Mouse (Mus musculus): ENCODE measurements around the gene Evi2. TPM values are rescaled to one million over a fixed set of nuclear protein-coding genes. Genes with fewer than 3 reads are reported as not detected.

Evi2 gene
- total and polyA plus RNA-seq, 2 experiments from 2014 or later, result 0.28 TPM; not detected in 1

DNA sequence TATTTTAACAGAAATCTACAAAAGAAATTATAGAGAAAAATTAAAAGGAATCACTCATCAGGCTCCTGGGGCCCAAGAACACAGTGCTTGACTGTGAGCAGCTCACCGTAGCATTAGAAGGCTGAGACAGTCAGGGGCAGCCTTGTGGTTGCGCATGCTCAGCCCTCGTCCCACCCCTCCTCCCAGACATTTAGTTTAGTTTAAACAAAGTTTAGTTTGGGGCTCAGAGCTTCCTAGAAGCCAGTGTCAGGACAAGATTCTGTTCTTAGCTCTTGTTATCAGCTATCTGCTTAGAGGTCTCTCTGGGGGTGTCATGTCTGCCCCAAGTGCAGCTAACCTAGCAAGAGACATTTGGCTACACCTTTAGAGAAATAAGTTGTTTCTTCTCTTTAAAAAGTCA, 1.8 kb downstream of the Evi2 start:
- TF ChIP-seq CTCF (IDR thresholded peaks at IDR 0.05), result no peak
- no peaks in the 10 kb centered on the region for H3K9me3 ChIP-seq (ENCODE audit: low read length)
- no peak overlapping the region for H3K4me2 ChIP-seq (ENCODE audit: low read depth, low read length, poor library complexity, severe bottlenecking)
- WGBS, result 91% methylated on average over 3 of the region's 3 CpGs
- H3K27ac ChIP-seq (ENCODE audit: low read depth, low read length), result no peak overlapping the region
- no peak overlapping the region for H3K4me3 ChIP-seq (ENCODE audit: low read depth, low read length)
- H3K9ac ChIP-seq (replicated peaks; ENCODE audit: low read length, poor library complexity, severe bottlenecking), result no peak overlapping the region
- peaks cover 6% of the 10 kb centered on the region; the same call in 1 of the 2 replicates for H3K36me3 ChIP-seq (ENCODE audit: insufficient read depth, low read length)
- H3K4me1 ChIP-seq (ENCODE audit: insufficient read depth, low read length), result no peaks in the 10 kb centered on the region
- DNase-seq (ENCODE audit: low spot score) (no peak), ATAC-seq (ENCODE audit: low FRiP score) (no peak)
- no peaks in the 10 kb centered on the region for H3K27me3 ChIP-seq (ENCODE audit: insufficient read depth, low read length)

DNA sequence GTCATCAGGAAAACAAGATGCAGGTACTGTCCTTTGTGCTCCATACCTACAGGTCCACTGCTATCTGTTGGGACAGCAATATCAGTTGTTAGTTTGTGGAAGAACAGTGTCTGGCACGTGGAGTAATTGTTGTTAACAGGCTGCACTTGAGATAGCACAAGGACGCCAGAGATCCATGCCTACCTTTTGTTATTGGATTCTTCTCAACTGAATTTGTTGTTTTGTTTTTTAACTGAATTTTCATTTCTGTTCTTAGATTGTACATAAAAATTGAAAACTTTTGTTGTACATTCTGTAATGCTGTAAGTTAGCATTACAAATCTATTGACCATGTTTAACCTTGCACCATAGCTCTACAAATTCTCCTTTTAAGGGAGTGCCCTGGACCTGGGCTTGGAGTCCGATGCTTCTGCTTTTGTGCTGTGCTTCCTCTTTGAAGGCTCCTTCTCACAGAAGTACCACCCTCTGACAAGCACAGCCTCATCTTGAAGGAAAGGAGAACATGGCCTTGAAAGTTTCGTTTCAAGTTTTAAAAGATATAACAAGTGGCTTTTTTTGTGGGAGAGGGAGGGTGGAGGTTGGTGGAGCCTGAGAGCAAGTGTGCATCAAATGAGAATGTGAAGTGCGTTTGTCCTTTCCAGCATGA, 2.5 kb downstream of the Evi2 start:
- H3K4me3 ChIP-seq (ENCODE audit: low read depth, low read length), result no peak overlapping the region
- ATAC-seq (ENCODE audit: low FRiP score) (no peak), DNase-seq (ENCODE audit: low spot score) (no peak)
- H3K4me1 ChIP-seq (ENCODE audit: insufficient read depth, low read length), result no peaks in the 10 kb centered on the region
- H3K27me3 ChIP-seq (ENCODE audit: insufficient read depth, low read length), result no peaks in the 10 kb centered on the region
- WGBS, result 91% methylated on average over 5 of the region's 5 CpGs
- no peak for TF ChIP-seq CTCF (IDR thresholded peaks at IDR 0.05)
- H3K4me2 ChIP-seq (ENCODE audit: low read depth, low read length, poor library complexity, severe bottlenecking), result no peak overlapping the region
- no peaks in the 10 kb centered on the region for H3K9me3 ChIP-seq (ENCODE audit: low read length)
- H3K27ac ChIP-seq (ENCODE audit: low read depth, low read length), result no peak overlapping the region
- no peak overlapping the region for H3K9ac ChIP-seq (replicated peaks; ENCODE audit: low read length, poor library complexity, severe bottlenecking)
- H3K36me3 ChIP-seq (ENCODE audit: insufficient read depth, low read length), result peaks cover 6% of the 10 kb centered on the region; the same call in 1 of the 2 replicates

DNA sequence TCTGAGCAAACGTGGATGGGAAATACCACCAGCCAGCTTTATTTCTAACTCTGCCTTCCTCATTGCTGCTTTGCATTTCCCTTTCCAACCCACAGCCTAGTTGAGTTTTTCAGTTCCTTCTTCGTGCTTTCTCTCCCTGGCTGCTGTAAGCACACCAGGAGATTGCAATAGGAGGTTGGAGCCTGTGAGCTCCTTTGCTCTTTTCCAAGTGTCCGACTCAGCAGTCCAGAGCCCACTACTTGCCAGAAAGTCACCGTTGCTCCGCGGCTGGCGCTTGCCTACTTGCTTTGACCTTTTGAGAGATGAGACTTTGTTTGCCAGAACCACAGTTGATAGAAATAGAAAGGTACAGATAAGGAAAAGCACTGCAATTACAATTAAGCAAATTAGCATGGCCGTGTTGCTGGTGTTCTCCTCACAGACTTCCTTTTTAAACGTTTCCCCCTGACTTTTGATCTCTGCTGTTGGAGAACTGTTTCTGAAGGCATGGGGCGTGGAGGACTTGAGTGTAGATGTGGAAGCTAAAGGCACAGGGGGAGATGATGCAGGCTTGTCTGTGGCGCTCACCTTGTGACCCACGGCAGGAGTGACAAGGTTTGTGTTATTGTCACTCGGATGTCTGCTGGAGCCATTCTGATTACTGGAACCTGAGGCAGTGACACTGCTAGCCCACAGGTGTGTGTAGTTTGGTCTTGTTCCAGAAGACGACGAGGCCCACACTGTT, 3.2 kb downstream of the Evi2 start:
- Histone ChIP-seq H3K4me2 (ENCODE audit: low read depth, low read length, poor library complexity, severe bottlenecking) (no peak overlapping the region), H3K9me3 (ENCODE audit: low read length) (no peaks in the 10 kb centered on the region), H3K4me1 (ENCODE audit: insufficient read depth, low read length) (no peaks in the 10 kb centered on the region), H3K9ac (replicated peaks; ENCODE audit: low read length, poor library complexity, severe bottlenecking) (no peak overlapping the region), H3K27me3 (ENCODE audit: insufficient read depth, low read length) (no peaks in the 10 kb centered on the region), H3K27ac (ENCODE audit: low read depth, low read length) (no peak overlapping the region), H3K4me3 (ENCODE audit: low read depth, low read length) (no peak overlapping the region), H3K36me3 (ENCODE audit: insufficient read depth, low read length) (peaks cover 6% of the 10 kb centered on the region; the same call in 1 of the 2 replicates)
- ATAC-seq (ENCODE audit: low FRiP score) (no peak), DNase-seq (ENCODE audit: low spot score) (no peak)
- 83% methylated on average over 15 of the region's 15 CpGs for WGBS
- TF ChIP-seq CTCF (IDR thresholded peaks at IDR 0.05), result no peak

DNA sequence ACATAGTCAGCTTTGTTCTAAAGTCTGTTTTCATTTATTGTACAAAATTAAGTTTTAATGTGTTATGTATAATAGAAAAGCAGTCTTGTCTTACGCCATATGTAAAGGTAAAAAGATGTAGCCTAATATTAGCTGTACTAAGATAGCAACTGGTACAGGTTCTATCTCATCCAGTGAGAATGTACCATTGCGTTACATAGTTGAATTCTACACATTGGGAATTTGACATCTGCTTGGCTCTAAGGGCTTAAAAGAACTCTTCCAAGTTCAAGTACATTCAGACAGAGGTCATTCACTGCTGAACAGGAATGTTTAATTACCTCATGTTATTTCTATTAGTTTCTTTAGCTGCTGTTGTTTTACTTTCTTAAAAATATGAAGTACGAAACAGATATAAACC, 3.8 kb downstream of the Evi2 start:
- DNase-seq (ENCODE audit: low spot score) (no peak), ATAC-seq (ENCODE audit: low FRiP score) (no peak)
- no peak overlapping the region for H3K4me2 ChIP-seq (ENCODE audit: low read depth, low read length, poor library complexity, severe bottlenecking)
- 92% methylated on average over 3 of the region's 3 CpGs for WGBS
- peaks cover 6% of the 10 kb centered on the region; the same call in 1 of the 2 replicates for H3K36me3 ChIP-seq (ENCODE audit: insufficient read depth, low read length)
- no peaks in the 10 kb centered on the region for H3K27me3 ChIP-seq (ENCODE audit: insufficient read depth, low read length)
- no peaks in the 10 kb centered on the region for H3K4me1 ChIP-seq (ENCODE audit: insufficient read depth, low read length)
- H3K4me3 ChIP-seq (ENCODE audit: low read depth, low read length), result no peak overlapping the region
- TF ChIP-seq CTCF (IDR thresholded peaks at IDR 0.05), result no peak
- no peak overlapping the region for H3K9ac ChIP-seq (replicated peaks; ENCODE audit: low read length, poor library complexity, severe bottlenecking)
- H3K9me3 ChIP-seq (ENCODE audit: low read length), result no peaks in the 10 kb centered on the region
- H3K27ac ChIP-seq (ENCODE audit: low read depth, low read length), result no peak overlapping the region

DNA sequence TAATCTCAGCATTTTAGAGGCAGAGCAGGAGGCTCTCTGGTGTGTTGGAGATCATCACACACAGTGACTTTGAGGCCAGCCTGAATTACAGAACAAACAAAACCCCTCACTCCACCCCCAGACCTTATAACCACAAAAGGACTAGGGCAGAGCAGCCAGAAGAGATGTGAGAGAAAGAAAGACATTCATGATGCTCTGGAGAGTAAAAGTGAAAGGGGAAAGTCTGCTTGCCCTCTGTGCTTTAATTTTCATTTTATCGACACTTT, 6.1 kb downstream of the Evi2 start:
- Histone ChIP-seq H3K27ac (ENCODE audit: low read depth, low read length) (no peak overlapping the region; the same call in 1 of the 2 replicates), H3K36me3 (ENCODE audit: insufficient read depth, low read length) (peaks cover 4% of the 10 kb centered on the region; the same call in 1 of the 2 replicates), H3K9me3 (ENCODE audit: low read length) (no peaks in the 10 kb centered on the region), H3K27me3 (ENCODE audit: insufficient read depth, low read length) (no peaks in the 10 kb centered on the region), H3K4me3 (ENCODE audit: low read depth, low read length) (no peak overlapping the region), H3K4me1 (ENCODE audit: insufficient read depth, low read length) (no peaks in the 10 kb centered on the region), H3K4me2 (ENCODE audit: low read depth, low read length, poor library complexity, severe bottlenecking) (no peak overlapping the region), H3K9ac (replicated peaks; ENCODE audit: low read length, poor library complexity, severe bottlenecking) (no peak overlapping the region)
- 87% methylated on average over 1 of the region's 1 CpGs for WGBS
- TF ChIP-seq CTCF (IDR thresholded peaks at IDR 0.05), result no peak
- no peak for ATAC-seq (ENCODE audit: low FRiP score)
- DNase-seq (ENCODE audit: low spot score), result no peak

DNA sequence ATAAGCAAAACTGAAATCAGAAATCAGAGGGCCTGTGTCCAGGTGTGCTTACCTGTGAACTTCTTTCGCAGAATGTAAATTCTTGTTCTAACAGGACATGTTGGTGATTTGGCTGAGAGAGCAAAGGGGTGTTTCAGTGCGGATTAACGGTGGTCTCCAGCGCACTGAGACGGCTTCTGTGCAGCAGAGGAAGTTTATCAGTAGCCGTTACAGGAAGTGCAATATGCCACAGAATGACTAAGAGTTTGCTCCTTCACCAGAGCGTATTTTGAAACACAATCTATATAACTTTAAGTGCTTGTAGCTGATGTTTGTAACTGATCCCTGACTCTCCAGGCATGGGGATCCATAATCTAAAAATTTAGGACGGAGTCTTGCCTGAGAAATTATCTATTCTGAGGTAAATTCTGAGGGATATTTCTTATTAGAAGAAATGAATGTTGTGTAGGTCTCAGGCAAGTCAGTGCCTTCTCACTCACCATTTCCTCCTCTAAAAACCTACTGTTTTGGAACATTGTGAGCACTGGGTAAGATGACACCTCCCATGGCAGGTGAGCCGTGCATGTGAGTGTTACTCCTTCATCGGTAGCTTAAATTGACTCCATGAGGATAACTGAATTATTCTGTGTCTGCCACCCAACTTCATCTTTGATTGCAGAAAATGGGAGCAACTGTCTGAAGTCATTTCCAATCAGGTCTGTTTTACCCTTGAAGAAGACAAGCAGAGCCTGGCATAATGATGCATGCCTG, 6.7 kb downstream of the Evi2 start, which contains the start of gene Evi2b:
TSS of gene Evi2b (minus strand) at position 203 of the 750 bp plus-strand sequence.
- H3K4me2 ChIP-seq (ENCODE audit: low read depth, low read length, poor library complexity, severe bottlenecking), result no peak within 1 kb of the TSS
- H3K36me3 ChIP-seq (ENCODE audit: insufficient read depth, low read length), result peaks cover 4% of the 10 kb centered on the region; the same call in 1 of the 2 replicates
- no peaks in the 10 kb centered on the region for H3K9me3 ChIP-seq (ENCODE audit: low read length)
- H3K27ac ChIP-seq (ENCODE audit: low read depth, low read length), result no peak within 1 kb of the TSS; the same call in 1 of the 2 replicates
- H3K9ac ChIP-seq (replicated peaks; ENCODE audit: low read length, poor library complexity, severe bottlenecking), result no peak within 1 kb of the TSS
- ATAC-seq (ENCODE audit: low FRiP score) (no peak), DNase-seq (ENCODE audit: low spot score) (no peak)
- 88% methylated on average over 10 of the region's 10 CpGs for WGBS
- no peak for TF ChIP-seq CTCF (IDR thresholded peaks at IDR 0.05)
- H3K27me3 ChIP-seq (ENCODE audit: insufficient read depth, low read length), result no peaks in the 10 kb centered on the region
- H3K4me3 ChIP-seq (ENCODE audit: low read depth, low read length), result no peak within 1 kb of the TSS
- no peaks in the 10 kb centered on the region for H3K4me1 ChIP-seq (ENCODE audit: insufficient read depth, low read length)
